Mouse (Mus musculus) brain, adult 2 months (tissue): ENCODE results near the gene Copb1.

Experiments used
- DNase-seq: peaks from one replicate; pipeline ENCODE4 v3.0.0; 2011; ENCODE audit warnings: low read depth, low spot score

Gene Copb1

GRCm38 (mm10) chr7:114169381-114169780 is 85.1 kb downstream of the Copb1 start:
- DNase-seq = no peak
